Mouse (Mus musculus): ENCODE data around the gene Prss2. TPM values are rescaled to one million over a fixed set of nuclear protein-coding genes. Genes with fewer than 3 reads are reported as not detected.
"Not testable (repeated sequence)": the region's sequence is repeated elsewhere in the genome, so short reads cannot be mapped to it uniquely, and the experiment has no call there.

Prss2 gene
- polyA plus RNA-seq, 1 experiment from 2014 or later, result not detected

DNA sequence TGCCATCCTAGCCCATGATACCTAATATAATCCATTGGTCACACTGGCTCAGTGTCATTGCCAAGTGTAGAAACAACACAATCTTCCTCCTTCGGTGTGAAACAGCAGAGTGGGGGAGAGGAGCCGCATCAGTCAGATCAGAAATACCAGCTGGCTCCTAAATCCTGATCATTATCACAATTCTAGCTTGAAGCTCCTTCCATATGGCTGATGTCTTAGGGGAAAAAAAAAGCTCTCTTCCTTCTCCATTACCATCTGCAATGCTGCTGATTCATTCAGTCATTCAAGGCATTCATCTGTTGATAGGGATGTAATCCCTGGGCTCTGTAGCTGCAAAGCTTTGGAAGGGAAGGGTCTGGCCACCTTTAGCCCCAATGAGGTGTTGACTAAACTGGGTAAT lies 38.7 kb downstream of the Prss2 start:
- no peak overlapping the region for H3K4me3 ChIP-seq
- 78% methylated on average over 2 of the region's 2 CpGs for WGBS
- no peaks in the 10 kb centered on the region for H3K4me1 ChIP-seq
- no peaks in the 10 kb centered on the region for H3K27me3 ChIP-seq (ENCODE audit: insufficient read depth, poor library complexity, severe bottlenecking)
- no peaks in the 10 kb centered on the region for H3K9me3 ChIP-seq
- no peak overlapping the region for H3K27ac ChIP-seq
- no peak for DNase-seq (ENCODE audit: low spot score)
- no peaks in the 10 kb centered on the region for H3K36me3 ChIP-seq

DNA sequence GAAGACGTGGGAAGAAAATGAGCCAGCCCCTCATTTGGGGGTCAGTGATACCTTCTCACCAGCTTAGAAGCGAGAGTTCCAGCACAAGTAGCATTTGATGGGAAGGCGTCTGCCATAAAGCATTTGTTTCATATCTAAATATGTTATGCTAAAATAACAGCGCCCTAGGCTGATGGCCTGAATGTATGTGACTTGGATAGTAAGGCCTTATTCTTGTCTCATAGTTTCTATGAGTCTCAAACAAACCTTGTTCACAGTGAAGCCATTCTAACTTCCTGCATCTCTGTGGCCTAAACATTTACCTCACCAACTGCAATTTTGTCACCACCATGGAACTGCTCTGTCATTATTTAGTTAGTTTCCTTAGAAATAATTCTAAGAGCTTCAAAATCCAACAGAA lies 41.0 kb downstream of the Prss2 start:
- DNase-seq (ENCODE audit: low spot score), result no peak
- H3K4me3 ChIP-seq, result no peak overlapping the region; the same call in 1 of the 2 replicates
- H3K9me3 ChIP-seq, result no peaks in the 10 kb centered on the region
- H3K4me1 ChIP-seq, result no peaks in the 10 kb centered on the region
- H3K36me3 ChIP-seq, result no peaks in the 10 kb centered on the region
- WGBS, result 86% methylated on average over 4 of the region's 4 CpGs
- H3K27me3 ChIP-seq (ENCODE audit: insufficient read depth, poor library complexity, severe bottlenecking), result no peaks in the 10 kb centered on the region
- no peak overlapping the region for H3K27ac ChIP-seq

DNA sequence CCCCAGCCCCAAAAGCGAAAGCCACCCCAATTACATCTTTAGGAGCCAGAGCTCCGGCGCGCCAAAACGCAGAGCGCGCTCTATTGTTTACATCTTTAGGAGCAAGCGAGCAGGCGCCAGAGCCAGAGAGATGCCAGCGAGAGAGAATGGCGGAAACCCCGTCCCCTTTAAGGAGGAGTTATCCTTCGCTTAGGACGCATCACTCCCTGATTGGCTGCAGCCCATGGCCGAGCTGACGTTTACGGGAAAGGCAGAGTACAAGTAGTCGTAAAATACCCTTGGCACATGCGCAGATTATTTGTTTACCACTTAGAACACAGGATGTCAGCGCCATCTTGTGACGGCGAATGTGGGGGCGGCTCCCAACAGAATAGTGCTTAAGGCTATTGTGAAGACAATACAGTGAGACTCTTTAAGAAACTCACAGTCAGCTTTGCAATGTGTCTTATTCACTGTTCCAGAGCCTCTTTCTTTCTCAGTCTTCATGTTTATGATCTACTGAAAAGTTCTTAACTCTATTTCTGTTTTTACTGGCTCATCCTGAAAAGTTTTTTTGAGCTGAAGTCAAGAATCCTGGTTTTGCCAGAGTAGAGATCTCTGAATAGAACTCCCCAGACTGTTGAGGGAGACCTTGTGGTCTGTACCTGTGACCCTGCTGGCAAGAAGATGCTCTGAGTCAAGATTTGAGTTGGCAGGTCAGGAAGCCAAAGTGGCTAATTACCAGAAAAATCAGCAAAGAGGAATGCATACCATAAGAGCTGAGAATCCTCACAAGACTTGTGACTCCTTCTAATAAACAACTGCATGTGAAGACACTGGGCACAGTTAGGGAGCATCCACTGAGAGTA lies 41.7 kb downstream of the Prss2 start:
- H3K4me1 ChIP-seq; DNase-seq (ENCODE audit: low spot score); H3K4me3 ChIP-seq; H3K27me3 ChIP-seq (ENCODE audit: insufficient read depth, poor library complexity, severe bottlenecking); H3K9me3 ChIP-seq; H3K36me3 ChIP-seq: not testable (repeated sequence)
- H3K27ac ChIP-seq, result peak overlapping the region; percentile 13; the same call in 1 of the 2 replicates
- 52% methylated on average over 6 of the region's 23 CpGs for WGBS

DNA sequence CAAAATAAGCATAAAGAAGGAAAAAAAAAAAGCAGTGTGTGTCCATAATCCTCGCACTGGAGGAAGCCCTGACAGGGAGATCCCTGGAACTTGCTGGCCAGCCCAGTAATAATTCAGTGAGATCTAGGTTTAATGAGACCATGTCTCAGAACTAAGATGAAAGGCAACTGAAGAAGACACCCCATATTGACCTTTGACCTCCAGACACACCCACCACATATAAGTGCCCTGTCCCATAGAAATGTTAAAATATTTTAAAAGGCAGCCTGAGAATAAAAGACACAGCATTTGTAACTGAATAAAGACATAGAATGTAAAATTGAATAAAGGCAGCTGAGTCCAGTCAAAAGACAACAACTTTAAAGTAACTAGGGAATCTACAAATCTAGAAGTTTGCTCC lies 43.7 kb downstream of the Prss2 start:
- Histone ChIP-seq H3K27ac (no peak overlapping the region), H3K4me1 (no peaks in the 10 kb centered on the region), H3K36me3 (no peaks in the 10 kb centered on the region), H3K27me3 (ENCODE audit: insufficient read depth, poor library complexity, severe bottlenecking) (no peaks in the 10 kb centered on the region), H3K9me3 (no peaks in the 10 kb centered on the region), H3K4me3 (no peak overlapping the region)
- DNase-seq (ENCODE audit: low spot score), result no peak
- 79% methylated on average over 1 of the region's 1 CpGs for WGBS

DNA sequence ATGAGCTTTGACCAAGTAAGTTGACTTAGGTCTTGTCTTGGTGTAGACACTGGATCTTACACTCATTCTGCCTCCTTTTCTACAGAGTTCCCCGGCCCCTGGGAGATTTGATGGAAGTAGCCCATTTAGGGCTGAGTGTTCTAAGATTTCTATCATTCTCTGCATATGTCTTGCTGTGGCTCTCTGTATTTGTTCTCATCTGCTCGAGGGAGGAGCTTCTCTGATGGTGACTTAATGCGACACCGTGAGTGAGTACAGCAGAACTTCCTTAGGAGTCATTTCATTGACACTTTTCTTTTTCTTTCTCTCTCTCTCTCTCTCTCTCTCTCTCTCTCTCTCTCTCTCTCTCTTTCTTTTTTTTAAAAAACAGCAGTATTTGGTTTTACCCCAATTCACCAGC lies 45.4 kb downstream of the Prss2 start:
- Histone ChIP-seq H3K36me3 (no peaks in the 10 kb centered on the region), H3K27me3 (ENCODE audit: insufficient read depth, poor library complexity, severe bottlenecking) (no peaks in the 10 kb centered on the region), H3K27ac (no peak overlapping the region), H3K9me3 (no peaks in the 10 kb centered on the region), H3K4me3 (no peak overlapping the region), H3K4me1 (no peaks in the 10 kb centered on the region)
- WGBS, result 82% methylated on average over 4 of the region's 4 CpGs
- no peak for DNase-seq (ENCODE audit: low spot score)

DNA sequence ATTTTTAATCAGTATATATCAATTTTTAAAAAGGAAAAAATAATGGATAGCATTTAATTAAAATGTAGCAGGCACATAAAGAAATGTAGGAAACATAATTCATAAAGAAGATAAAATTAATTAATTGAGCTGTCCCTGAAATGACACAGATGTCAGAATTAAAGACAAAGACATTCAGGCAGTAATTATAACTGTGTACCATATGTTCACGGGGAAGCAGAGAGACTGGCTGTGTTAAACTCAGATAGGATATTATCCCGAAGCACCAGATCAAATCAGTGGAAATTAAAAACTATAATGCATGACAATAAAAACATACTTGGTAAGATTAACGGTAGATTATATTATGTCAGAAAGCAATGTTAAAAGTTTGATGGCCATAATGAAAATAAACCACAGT lies 47.5 kb downstream of the Prss2 start:
- Histone ChIP-seq H3K4me1 (no peaks in the 10 kb centered on the region), H3K9me3 (no peaks in the 10 kb centered on the region), H3K4me3 (no peak overlapping the region), H3K36me3 (no peaks in the 10 kb centered on the region), H3K27me3 (ENCODE audit: insufficient read depth, poor library complexity, severe bottlenecking) (no peaks in the 10 kb centered on the region), H3K27ac (no peak overlapping the region)
- WGBS, result 83% methylated on average over 3 of the region's 3 CpGs
- no peak for DNase-seq (ENCODE audit: low spot score)

Other genes with a start within 250 kb of the Prss2 start
- not detected in 2 replicates for gene Try4, start 219.5 kb upstream of the Prss2 start, polyA plus RNA-seq (2016; fragmentation: Nextera tagmentation; extraction: Ambion mirVana)
- not detected in 2 replicates for gene Try5, start 204.9 kb upstream of the Prss2 start, polyA plus RNA-seq (2016; fragmentation: Nextera tagmentation; extraction: Ambion mirVana)
- not detected in 2 replicates for gene Try10, start 167.7 kb upstream of the Prss2 start, polyA plus RNA-seq (2016; fragmentation: Nextera tagmentation; extraction: Ambion mirVana)
- not detected in 2 replicates for gene Prss3, start 144.1 kb upstream of the Prss2 start, polyA plus RNA-seq (2016; fragmentation: Nextera tagmentation; extraction: Ambion mirVana)
- gene Gm5771, start 129.4 kb upstream of the Prss2 start, polyA plus RNA-seq (2016; fragmentation: Nextera tagmentation; extraction: Ambion mirVana), result not detected in 2 replicates
- gene Gm10334, start 75.6 kb upstream of the Prss2 start, polyA plus RNA-seq (2016; fragmentation: Nextera tagmentation; extraction: Ambion mirVana), result not detected in 2 replicates
- not detected in 2 replicates for gene Prss1, start 62.9 kb upstream of the Prss2 start, polyA plus RNA-seq (2016; fragmentation: Nextera tagmentation; extraction: Ambion mirVana)
- gene Ephb6, start 83.7 kb downstream of the Prss2 start, polyA plus RNA-seq (2016; fragmentation: Nextera tagmentation; extraction: Ambion mirVana), result 5.1 and 6.2 TPM in 2 replicates
- 0.11 and 0.41 TPM in 2 replicates for gene Trpv6, start 114.6 kb downstream of the Prss2 start, polyA plus RNA-seq (2016; fragmentation: Nextera tagmentation; extraction: Ambion mirVana)
- gene Trpv5, start 159.0 kb downstream of the Prss2 start, polyA plus RNA-seq (2016; fragmentation: Nextera tagmentation; extraction: Ambion mirVana), result not detected in 2 replicates
- gene Llcfc1, start 162.6 kb downstream of the Prss2 start, polyA plus RNA-seq (2016; fragmentation: Nextera tagmentation; extraction: Ambion mirVana), result not detected in 2 replicates
- gene Kel, start 182.6 kb downstream of the Prss2 start, polyA plus RNA-seq (2016; fragmentation: Nextera tagmentation; extraction: Ambion mirVana), result 21.0 and 28.3 TPM in 2 replicates

Measured in heart, embryonic 10.5 days (tissue).